Mouse (Mus musculus): ENCODE results near the gene Map6.

Gene Map6

DNA sequence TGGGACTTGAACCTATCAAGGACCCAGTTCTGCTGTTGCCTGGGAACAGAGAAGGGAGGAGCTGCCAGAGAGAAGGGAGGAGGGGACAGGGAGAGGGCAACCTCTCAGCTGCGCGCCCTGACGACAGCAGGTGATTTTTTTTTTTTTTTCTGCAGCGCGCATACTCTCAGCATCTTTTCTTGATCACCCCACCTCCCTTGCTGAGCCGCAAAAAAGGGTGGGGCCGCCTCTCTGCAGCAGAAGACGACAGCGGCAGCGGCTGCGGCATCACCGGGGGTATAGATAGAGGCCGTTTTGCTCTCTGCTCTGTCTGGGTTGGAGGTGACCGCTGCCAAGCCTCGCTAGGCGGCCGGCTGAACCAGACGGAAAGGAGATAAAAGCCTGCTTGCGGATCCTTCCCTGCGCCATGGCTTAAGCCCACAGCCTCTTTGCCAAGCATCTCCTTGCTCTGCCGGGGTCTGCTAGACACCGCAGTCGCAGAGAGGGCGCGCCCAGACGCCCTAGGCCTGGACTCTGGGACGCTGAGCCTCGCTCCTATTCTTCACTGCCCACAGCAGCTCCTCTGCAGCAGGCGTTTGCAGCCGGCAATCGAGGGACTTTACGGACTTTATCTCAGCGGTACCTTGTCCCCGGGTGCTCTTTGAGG, at the start of gene Map6:
TSS of gene Map6 (plus strand) at position 197 of the 646 bp plus-strand sequence.
- DNase-seq: peak in 1 of 2 experiments; percentile 40

DNA sequence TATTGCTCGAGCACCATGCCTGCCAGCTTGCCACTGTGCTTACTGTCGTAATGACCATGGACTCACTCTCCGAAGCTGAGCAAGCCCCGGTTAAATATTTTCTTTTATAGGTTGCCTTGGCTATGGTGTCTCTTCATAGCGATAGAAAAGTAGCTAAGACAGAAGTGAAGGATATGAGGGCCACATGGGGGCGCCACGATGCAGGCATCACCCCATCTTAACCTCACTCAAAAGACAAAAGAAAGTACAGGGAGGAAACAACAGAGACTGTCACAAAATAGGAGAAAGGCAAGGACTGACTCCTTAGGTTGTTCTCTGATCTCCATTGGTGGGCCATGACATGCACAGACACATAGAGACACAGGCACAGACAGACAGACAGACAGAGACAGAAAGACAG, 43.0 kb upstream of the Map6 start:
- DNase-seq: no peak

DNA sequence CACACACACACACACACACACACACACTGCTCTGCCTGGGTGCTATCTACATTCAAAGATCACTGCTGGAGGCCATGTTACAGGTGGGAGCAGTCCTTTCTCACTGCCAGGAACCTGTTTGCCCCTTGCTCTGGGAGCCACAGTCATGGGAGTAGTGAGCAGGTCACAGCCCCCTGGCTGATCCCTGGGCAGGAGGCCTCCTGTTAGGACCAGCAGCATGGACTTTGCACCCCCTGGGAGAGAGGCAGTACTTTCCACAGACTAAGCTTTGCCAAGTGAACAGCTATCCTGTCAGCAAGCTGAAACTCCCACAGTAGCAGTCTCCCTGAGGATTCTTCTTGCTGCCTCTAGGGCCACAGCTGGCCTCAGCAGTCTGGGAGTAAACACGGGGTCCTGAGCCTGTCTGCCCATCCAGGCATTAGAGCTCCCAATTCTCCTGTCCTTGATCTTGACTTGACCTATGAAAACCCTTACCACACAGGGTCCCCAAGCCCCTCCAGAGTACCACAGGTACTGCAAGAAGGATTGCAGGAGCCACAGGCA, 42.5 kb upstream of the Map6 start:
- DNase-seq: no peak

DNA sequence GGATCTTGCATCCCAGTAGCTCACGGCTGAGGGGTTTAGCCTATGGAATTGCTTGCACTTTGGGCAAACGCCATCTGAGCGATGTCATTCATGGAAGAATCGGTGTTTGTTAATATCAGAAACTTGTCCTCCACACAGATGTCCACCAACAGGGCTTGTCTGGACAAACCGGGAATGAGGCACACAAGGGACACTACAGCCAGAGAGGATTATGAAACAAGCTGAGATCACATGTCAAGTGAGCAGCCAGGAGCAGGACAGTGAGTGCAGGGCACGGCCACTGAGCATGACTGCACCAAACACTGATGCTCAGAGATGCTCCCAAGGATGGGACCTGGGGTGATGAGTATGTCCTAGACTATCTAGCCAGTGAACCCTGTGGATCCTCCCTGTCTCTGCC, 41.8 kb upstream of the Map6 start:
- DNase-seq: no peak

DNA sequence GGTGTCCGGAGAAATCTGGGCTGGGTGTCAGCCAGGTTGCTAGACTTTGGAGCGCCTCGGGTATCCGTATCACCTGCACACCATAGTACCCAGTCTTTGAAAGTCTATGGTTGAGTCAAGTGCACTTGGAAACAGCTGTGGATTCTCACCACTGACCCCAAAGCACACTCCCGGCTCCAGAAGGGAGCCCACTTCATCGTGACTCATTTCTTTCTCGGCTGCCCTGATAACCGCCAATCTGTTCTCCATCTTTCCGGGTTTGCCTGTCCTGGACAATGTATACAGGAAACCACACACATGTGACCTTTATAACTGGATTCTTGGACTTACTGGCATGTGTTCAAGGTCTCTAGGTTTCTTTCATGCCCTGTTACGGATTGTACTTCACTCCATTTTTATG, 40.6 kb upstream of the Map6 start:
- no peak for DNase-seq

DNA sequence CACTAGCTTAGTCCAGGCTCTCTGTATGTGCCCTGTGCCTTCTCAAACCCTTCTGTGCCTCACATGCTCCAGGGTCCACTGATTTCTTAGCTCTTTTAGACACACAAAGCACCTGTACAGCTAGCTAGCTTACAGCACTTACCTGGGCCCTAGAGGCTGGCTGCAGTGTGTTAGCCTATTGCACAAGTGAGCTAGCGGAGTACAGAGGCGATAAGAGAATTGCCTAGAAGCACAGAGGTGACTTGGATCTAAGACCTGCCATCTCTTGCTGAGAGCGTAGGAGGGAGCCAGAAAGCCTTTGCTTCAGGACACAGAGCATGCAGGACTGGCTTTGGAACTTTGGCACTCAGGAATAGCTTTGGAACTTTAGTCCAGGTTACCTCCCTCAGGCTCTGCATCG, 40.0 kb upstream of the Map6 start:
- DNase-seq: peak in 1 of 2 experiments; percentile 21

DNA sequence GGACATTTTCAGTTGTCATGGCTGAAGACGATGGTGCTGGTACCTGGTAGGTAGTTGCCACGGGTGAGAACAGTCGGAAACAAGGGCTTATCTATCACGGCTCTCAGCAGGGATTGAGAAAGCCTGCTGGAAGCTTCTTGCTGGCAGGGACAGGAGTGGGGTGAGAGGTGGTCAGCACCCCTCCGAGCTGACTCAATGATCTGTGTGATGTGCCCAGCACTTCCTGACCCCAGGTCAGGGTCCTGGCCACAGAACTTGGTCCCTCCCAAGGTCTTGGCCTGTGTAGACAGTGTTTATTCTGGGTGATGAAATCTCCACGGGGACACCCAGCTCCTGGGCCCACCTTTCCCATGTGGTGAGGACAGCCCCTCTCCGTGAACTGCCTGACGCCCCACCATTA, 38.4 kb upstream of the Map6 start:
- DNase-seq: peak in 1 of 2 experiments; percentile 17

DNA sequence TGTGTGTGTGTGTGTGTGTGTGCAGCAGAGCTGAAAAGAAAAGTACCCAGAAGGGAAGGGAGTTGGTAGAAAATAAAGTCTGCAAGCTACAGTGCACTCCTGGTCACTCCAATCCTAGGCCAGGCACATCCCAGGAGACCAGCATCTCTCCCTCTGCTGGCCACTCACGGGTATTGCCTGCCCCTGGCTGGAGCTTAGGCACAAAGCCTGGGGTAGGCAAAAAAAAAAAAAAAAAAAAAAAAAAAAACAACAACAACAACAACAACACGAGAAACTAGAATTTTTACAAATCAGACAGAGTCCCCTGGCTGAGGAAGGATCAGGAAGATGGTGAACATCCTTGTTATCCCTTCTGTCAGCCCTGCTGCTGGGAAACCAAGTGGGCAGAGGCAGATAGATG, 37.8 kb upstream of the Map6 start:
- peak; percentile 60 to 66 for DNase-seq

DNA sequence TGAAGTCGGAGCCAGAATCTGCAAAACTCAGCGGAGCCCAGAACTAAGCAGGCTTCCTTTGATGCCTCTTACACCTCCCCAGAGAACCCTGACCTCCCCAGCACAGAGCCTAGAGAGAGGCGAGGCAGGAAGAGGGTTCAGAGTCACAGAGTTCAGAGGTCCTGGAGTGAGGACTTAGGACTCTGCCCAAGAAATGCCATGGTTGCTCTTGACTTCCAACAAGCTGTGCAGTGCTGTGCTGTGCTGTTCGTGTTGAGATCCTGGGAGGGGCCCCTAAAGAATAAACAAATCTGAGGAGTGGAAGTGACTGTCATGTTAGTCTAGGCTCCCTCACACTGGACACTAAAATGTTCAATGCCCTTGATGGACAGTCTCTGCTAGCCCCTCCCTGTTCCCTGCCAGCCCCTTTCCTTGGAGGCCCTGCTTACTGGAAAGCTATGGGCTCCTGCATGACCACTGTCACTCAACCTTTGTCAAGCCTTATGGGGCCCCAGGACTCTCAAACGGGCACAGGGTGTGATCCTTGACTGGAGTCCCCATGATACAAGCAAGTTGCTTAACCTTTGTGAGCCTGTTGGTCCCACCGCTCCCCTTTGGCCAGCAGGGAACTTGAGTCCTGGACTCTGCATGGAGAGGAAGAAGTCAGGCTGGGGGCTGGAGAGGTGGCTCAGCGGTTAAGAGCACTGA, 37.0 kb upstream of the Map6 start:
- peak in 1 of 2 experiments; percentile 27 for DNase-seq

DNA sequence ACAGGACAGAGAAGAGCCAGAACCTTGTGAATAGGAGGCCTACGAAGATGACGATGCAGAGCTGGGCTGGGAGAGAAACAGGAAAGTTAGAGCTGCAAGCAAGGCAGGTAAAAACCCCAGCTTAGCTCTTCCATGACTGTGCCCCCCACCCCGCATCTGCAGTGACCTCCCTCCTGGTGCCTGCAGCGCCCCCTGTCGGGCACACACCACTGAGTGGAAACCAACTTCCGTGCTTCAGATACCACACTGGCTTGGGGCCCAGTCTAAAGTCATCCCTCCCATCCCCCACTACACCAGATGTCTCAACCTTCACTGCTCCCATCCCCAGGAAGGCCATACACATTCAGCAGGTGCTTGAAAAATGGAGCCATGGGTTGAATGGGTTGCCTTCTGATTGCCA, 34.7 kb upstream of the Map6 start:
- DNase-seq: no peak

DNA sequence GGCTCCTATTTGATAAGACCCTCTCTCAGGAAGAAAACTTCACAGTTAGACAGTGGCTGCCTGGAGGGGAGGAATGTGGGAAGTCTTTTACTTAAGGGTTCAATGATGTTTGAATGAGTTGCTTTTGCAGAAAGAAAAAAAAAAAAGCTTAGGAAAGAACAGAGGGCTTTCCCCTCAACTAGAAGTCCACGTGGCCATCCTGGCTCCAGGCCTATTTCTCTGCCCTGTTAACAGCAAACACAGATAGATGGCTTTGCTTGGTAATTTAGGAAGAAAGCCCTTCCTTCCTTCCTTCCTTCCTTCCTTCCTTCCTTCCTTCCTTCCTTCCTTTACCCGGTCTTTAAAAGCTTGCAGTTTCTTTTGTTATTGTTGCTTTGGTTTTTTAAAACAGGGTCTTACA, 32.3 kb upstream of the Map6 start:
- DNase-seq: no peak

DNA sequence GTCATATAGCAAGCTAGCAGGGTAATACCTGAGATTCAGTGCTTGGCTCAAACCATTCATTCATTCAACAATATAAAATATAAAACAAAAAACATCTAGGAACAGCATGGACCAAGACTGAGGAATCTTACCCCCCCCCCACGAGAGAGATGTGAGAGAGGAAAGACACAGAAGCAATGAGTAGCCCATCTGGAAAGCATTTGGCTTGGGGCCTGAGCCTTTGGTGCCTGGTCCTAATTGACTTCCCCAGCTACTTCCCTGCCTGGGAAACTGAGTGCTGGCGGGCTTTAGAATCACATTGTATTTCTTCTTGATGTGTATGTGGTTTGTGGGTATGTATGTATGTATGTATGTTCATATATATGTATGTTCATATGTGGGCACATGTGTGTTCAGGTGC, 31.6 kb upstream of the Map6 start:
- no peak for DNase-seq

DNA sequence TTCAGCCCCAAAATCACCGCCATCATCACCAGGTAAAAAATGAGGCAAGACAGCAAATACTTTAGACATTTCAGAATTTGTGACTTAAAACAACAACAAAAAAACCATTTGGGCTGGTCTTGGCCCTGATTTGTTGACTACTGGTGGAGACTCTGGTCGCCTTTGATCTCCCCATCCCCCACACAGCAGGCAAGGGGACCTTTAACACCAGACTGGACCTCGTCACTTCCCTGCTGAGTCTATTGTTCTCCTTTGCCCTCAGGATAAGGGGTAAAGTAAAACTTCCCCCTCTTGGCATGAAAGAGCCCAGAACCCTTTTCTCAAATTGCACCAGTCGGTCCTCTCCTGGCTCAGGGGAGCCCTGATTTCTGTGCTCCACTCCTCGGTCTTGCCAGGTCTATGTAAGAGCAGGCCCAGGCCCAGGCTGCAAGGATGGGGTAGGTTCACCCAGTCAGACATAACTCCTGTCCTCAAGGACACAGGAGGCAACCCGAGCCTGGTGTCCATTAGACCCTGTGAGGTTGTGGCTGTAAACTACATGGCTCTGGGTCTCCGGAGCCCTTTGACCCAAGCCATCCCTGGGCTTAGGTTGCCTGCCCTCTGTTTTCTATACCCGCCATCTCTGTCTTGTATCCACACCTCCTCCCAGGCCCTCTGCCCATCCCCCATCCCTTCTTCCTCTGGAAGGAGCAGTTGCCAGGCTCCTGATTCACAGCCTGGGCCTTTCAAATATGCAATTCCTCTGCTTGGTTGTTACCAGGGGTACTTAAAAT, 30.2 kb upstream of the Map6 start:
- no peak for DNase-seq

DNA sequence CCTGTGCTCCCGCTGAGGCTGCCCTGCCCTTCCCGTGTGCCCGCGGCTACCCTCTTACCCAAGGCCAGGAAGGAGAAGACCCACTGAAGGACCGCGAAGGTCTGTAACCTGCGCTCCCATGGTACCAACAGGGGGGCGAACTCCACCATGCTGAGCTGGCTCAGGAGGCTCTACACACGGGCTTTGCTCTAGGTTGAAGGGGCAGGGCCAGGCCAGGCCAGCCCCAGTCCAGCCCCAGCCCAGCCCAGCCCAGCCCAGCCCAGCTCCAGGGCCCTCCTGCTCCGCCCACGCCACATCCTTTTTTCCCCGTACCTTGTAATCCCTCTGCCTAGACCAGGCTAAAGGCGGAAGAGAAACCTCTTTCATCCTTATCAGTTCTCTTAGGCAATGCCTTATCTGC, 28.8 kb upstream of the Map6 start, which contains the start of gene Mogat2:
TSS of gene Mogat2 (minus strand) at position 203 of the 400 bp plus-strand sequence.
- DNase-seq: no peak

DNA sequence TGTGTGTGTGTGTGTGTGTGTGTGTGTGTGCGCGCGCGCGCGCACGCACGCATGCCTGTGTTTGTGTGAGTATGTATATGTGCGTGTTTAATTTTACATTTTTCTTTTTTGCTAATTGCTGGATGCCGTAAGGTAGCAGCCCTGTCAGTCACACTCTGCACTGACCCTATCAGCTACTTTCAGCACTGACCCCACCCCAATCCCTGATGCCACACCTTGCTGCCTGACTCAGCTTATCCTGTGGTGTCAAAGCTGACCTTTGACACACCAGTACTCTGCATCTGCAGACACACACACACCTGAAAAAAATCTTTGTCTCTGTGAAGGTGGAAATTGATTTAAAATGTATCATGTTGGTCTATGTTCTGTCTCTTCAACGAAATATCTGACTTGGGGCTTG, 25.1 kb upstream of the Map6 start:
- DNase-seq: no peak

DNA sequence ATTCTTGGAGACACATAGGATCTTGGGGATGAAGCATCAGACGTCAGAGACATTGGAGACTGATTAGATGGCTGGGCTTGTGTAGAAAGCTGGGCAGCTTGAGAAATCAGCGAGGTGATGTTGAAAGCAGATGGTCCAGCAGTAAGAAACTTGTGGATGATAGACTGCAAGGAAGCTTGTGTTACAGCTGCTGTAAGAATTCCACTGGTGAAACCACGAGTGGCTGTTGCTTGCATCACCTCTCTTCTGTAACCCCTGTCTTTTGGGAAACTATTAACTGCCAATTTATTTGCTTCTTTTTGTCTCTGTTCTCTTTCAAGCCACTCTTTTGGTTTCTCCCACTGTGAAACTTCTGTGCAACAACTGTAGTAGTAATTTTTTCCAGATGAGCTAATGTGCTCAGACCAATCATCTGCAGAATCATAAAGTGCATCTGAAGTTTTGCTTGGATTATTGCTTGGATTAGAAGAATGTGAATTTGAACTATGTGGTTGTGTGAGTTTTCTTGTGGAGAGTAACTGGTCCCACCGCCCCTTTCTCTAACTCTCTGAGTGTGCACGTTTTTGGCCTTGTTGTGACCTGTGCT, 19.0 kb upstream of the Map6 start:
- no peak for DNase-seq

DNA sequence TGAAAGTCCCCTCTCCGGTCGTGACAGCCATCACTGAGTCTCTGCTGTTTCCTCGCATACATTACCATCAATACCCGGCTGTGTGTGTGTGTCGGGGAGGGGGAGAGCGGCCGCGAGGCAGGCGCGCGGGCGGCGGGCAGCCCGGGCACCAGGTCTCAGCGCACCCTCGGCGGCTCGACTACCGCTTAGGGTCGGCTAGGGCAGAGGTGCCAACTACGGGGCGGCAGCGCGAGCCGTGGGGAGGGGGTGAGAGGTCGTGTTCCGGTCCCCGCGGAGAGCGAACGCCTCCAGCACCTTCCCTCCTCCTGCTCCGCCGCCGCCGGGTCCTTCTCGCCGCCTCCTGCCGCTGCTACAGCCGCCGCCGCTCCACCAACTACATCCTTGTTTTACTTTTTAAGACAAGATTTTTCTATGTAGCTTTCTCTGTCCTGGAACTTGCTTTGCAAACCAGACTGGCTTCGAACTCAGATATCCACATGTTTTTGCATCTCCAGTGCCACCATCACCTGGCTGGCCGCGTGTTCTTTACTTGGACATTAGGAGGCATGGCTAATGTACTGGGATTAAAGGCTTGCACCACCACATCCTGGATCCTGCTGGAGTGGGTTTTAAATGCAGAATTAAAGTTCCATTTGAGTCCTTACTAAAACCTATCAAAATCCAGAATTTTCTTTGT, 18.2 kb upstream of the Map6 start:
- DNase-seq: no peak

DNA sequence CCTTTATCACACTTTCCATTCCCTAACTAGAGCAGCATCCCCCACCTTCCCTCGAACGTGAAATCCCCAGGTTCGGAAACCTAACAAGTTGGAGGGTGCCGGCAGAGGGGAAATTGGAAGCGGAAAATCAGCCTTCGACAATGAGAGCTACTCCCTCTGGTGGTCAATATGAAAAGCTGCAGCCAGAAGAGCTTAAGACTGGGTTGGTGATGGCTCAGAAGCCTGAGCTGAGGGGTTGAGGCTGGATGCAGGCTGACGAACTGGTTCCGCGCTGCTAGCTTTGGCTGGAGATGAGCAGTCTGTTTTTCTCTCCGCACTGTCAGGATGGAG, 17.7 kb upstream of the Map6 start:
- peak in 1 of 2 experiments; percentile 59 for DNase-seq

DNA sequence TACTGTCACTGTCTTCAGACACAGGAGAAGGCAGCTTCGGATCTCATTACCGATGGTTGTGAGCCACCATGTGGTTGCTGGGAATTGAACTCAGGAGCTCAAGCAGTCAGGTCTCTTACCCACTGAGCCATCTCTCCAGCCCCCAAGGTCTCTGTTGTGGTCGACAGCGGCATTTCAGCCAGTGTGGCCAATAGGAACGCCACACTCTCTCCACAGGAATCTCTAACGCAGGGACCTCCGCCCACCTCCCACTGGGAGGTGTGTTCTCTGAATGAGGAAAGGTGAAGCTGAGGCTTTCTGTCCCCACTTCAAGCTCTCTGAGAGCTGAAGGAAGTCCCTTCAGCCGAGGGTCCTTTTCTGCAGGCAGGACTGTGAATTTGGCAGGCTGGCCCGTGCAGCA, 16.9 kb upstream of the Map6 start:
- peak in 1 of 2 experiments; percentile 4 for DNase-seq

DNA sequence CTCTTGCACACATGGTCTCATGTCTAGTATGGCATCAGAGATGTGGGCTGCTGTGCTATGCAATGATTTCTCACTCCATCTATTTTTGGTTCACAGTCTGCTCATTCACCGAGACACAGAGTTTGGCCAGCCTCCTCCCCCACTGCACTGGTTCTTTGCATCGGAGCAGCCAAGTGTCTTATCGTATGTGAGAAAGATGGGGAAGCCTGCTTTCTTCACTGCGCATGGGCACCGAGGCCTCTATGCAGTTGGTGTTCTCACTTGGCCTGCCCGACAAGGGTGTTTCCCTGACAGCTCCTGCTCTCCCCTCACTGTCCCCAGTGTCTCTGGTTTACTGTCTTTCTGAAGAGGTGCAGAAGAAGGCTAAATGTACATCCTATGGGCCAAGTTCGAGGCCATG, 12.2 kb upstream of the Map6 start:
- peak; percentile 35 to 47 for DNase-seq

DNA sequence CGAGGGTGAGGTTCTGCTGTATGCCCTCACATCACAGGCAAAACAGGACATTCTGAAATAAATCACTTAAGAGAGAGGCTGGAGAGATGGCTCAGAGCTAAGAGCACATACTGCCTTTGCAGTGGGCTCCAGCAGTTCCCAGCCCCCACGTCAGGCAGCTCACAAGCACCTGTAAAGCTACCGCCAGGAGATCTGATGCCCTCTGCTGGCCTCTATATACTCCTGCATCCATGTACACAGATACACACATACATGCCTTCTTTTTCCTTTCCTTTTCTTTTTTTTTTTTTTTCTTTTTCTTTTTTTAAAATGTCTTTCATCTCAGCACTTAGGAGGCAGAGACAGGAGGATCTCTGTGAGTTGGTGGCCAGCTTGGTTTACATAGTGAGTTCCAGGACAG, 5.3 kb upstream of the Map6 start:
- DNase-seq: no peak

DNA sequence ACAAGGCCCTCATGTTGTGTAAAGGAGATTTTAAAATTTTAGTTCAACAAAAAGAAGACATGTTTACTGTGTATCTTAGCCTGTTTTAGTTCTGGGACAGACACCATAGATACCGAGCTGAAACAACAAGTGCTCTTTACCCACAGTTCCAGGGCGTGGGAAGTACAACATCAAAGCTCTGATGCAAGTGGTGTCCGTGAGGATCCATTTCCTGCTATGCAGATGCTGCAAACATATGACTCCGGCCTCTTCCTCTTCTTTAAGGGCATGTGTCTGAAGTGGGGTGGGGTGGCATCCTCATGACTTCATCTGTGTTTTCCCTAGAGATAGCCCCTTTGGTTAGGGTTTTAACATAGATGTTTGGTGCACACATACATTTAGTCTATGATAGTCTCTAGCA, 3.7 kb upstream of the Map6 start:
- peak in 1 of 2 experiments; percentile 32 for DNase-seq

DNA sequence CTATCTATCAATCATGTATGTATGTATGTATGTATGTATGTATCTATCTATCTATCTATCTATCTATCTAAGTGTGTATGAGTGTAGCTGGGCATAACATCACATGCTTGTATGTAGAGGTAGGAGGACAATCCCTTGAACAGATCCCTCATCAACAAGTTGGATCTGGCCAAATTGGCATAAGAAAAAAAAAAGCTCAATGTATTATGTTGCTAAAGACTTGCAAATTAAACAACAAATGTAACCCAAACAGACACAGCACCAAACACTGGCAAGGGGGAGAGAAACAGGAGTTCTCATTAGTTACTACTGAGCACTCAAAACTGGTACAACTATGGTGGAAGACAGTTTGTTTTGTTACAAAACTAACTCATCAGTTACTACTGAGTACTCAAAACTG, 2.6 kb upstream of the Map6 start:
- DNase-seq: no peak
